Mouse (Mus musculus) hindbrain, embryonic 12.5 days (tissue): Measurements from ENCODE around the gene Fxr2. TPM values are rescaled to one million over a fixed set of nuclear protein-coding genes. Genes with fewer than 3 reads are reported as not detected.

ENCODE experiments used
- ATAC-seq: fragments of 200-750 bp; cut with Nextera tagmentation; 2 replicates; pipeline ENCODE4 v1.8.0; 2017; ENCODE audit warnings: moderate TSS enrichment; ENCODE audit not compliant: low FRiP score
- H3K27ac ChIP-seq: fragments of 300-500 bp; sonication (generic); 2 replicates; pipeline ENCODE4 v1.5.1; 2016; ENCODE audit warnings: mild to moderate bottlenecking
- H3K27me3 ChIP-seq: fragments of 300-500 bp; sonication (generic); 2 replicates; pipeline ENCODE4 v1.6.1; 2016; ENCODE audit warnings: mild to moderate bottlenecking
- H3K36me3 ChIP-seq: fragments of 300-500 bp; sonication (generic); 2 replicates; pipeline ENCODE4 v1.6.1; 2016; ENCODE audit warnings: mild to moderate bottlenecking
- H3K4me1 ChIP-seq: fragments of 300-500 bp; sonication (generic); 2 replicates; pipeline ENCODE4 v1.6.1; 2016
- H3K4me2 ChIP-seq: fragments of 300-500 bp; sonication (generic); replicated peaks from 2 replicates; pipeline ENCODE4 v1.6.1; 2016; ENCODE audit warnings: mild to moderate bottlenecking
- H3K4me3 ChIP-seq: fragments of 300-500 bp; sonication (generic); 2 replicates; pipeline ENCODE4 v1.5.1; 2016; ENCODE audit warnings: mild to moderate bottlenecking
- H3K9ac ChIP-seq: fragments of 300-500 bp; sonication (generic); 2 replicates; pipeline ENCODE4 v1.6.1; 2016; ENCODE audit warnings: mild to moderate bottlenecking, moderate library complexity
- H3K9me3 ChIP-seq: fragments of 300-500 bp; sonication (generic); replicated peaks from 2 replicates; pipeline ENCODE4 v1.6.1; 2016; ENCODE audit warnings: mild to moderate bottlenecking
- WGBS: fragments of 180-500 bp; shearing (Covaris S2); methylation state at CpG from one replicate; pipeline ENCODE4 v1.1.7; 2016; 5-methylcytosine and 5-hydroxymethylcytosine counted together
- polyA plus RNA-seq: library from polyadenylated mRNA; unstranded; fragments of >200 nt; fragmentation: Nextera tagmentation; extraction: Ambion mirVana; gene quantifications from 2 replicates; pipeline ENCODE4 v1.2.1, GENCODE M21; 2016

Gene Fxr2
- polyA plus RNA-seq, 1 experiment from 2014 or later: 62.8 TPM

DNA sequence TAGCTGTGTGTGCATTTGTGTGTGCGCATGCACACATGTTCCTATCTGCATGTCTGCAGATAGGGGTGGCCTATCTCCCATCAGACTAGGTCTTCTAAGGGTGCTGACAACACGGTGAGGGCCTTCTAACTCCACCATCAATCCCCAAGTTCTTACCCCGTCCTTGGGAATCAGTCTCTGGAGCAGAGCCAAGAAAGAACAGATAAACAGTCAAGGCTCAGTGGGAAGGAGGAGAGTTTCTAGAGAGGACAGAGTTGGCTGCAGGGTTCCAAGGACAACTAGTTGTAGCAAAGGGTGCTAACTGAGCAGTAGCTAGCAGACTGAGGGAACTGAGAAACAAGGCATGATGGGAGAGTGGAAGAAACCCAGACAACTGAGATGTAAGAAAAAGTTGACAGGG lies 31.0 kb upstream of the Fxr2 start:
- ATAC-seq: no peak
- no peak overlapping the region for H3K4me2 ChIP-seq
- no peak overlapping the region for H3K27ac ChIP-seq
- no peaks in the 10 kb centered on the region for H3K9me3 ChIP-seq
- peaks cover 5% of the 10 kb centered on the region; the same call in 1 of the 2 replicates for H3K27me3 ChIP-seq
- peaks cover 35% of the 10 kb centered on the region for H3K4me1 ChIP-seq
- 89% methylated on average over 3 of the region's 3 CpGs for WGBS
- H3K4me3 ChIP-seq: no peak overlapping the region
- no peaks in the 10 kb centered on the region for H3K36me3 ChIP-seq
- H3K9ac ChIP-seq: no peak overlapping the region

DNA sequence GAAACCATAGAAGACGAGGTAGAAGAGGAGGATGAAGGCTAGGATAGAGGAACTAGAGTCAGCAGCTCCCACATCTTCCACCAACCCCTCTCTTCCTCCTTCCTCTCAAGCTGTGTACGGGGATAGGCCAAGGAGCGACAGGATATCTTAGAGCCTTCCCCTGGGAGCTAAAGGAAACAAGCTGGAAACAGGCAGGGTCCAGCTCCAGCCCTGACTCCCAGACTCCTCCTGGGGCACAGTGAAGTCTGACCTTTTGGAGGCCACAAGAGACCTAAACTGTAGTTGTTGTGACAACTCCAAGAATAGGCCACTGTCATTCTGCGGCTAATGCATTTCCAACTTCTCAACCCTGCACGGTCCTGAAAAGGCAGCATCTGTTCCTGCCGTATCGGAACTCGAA lies 29.3 kb upstream of the Fxr2 start:
- Histone ChIP-seq H3K4me2 (peak overlapping the region; percentile 100; the same call in 1 of the 2 replicates), H3K9me3 (no peaks in the 10 kb centered on the region), H3K27me3 (peaks cover 5% of the 10 kb centered on the region; the same call in 1 of the 2 replicates), H3K4me3 (peak overlapping the region; percentile 63; the same call in 1 of the 2 replicates), H3K9ac (no peak overlapping the region), H3K27ac (no peak overlapping the region), H3K4me1 (peaks cover 35% of the 10 kb centered on the region), H3K36me3 (no peaks in the 10 kb centered on the region)
- 71% methylated on average over 8 of the region's 8 CpGs for WGBS
- no peak for ATAC-seq

DNA sequence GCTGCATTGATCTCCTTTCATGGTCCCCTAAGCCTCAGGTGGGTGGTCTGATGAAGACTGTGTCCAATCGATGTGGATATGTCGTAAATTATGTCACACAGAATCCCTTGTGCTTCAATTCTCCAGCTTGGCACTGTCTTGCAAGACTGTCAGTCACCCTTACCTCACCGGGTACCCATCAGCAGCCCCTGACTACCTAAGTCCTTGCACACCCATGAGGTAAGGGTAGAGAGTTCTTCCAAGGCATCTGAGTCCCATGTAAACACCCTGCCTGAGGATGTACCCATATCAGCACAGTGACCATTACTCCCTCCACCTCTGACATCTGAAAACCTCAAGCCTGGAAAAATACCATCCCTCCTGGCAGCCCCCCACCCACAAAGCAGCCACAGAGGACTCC lies 28.4 kb upstream of the Fxr2 start:
- ATAC-seq: 0 out of 2 replicates have a peak, but pooled peaks have one; percentile 18

DNA sequence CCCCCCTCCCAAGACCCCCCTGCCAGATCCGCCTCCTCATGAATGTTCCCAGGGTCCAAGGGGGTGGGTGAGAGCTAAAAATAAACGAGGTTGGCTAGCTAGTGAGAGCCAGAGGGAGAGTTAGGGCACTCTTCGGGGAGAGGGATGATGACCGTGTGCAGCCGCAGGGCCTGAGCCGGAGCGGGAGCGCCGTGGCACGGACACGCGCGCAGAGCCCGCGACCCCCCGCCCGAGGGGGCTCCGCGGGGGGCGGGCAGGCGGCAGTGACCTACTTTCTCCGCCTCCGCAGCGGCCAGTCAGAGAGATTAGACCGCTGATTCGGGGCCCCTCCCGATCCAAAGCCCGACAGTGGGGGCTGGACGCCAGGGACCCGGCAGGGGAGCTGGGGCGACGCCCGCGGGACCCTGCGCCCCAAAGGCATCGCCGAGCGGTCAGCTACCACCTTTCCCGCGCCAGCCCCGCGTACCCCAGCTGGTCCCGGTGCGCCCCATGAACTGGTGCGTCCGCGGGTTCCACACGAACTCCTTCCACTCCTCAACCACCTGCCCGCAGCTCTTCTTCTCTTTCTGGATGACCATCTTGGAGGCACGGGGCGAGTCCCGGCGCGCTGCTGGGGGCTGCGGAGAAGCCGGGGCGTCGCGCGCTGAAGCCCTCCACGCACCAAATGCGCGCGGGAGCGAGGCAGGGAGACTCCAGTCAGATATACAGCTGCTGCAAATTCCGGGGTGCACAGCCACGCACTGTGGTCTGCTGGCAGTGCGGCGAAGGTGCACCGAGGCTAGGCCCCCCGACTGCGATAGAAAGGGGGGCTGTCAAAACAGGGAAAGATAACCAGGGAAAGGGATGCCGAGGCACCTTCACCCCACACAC lies 27.8 kb upstream of the Fxr2 start:
- Histone ChIP-seq H3K4me3 (peak overlapping the region; percentile 63), H3K27me3 (peaks cover 5% of the 10 kb centered on the region; the same call in 1 of the 2 replicates), H3K4me1 (peaks cover 28% of the 10 kb centered on the region), H3K9ac (peak overlapping the region; percentile 81), H3K9me3 (no peaks in the 10 kb centered on the region), H3K36me3 (no peaks in the 10 kb centered on the region), H3K4me2 (peak overlapping the region; percentile 100), H3K27ac (peak overlapping the region; percentile 9; the same call in 1 of the 2 replicates)
- peak; percentile 63 for ATAC-seq
- WGBS: under 1% methylated on average over 70 of the region's 73 CpGs

More for the DNA sequence above, 28.4 kb upstream of the Fxr2 start:
- H3K27me3 ChIP-seq: peaks cover 5% of the 10 kb centered on the region; the same call in 1 of the 2 replicates
- peak overlapping the region; percentile 100 for H3K4me2 ChIP-seq
- no peak overlapping the region for H3K27ac ChIP-seq
- H3K9ac ChIP-seq: peak overlapping the region; percentile 81; the same call in 1 of the 2 replicates
- peaks cover 35% of the 10 kb centered on the region for H3K4me1 ChIP-seq
- no peaks in the 10 kb centered on the region for H3K9me3 ChIP-seq
- WGBS: 61% methylated on average over 3 of the region's 3 CpGs
- peak overlapping the region; percentile 63 for H3K4me3 ChIP-seq
- no peaks in the 10 kb centered on the region for H3K36me3 ChIP-seq

- Histone ChIP-seq H3K4me1 (peaks cover 19% of the 10 kb centered on the region), H3K36me3 (no peaks in the 10 kb centered on the region), H3K27ac (peak within 1 kb of the TSS; percentile 23; the same call in 1 of the 2 replicates), H3K4me2 (peak within 1 kb of the TSS; percentile 100), H3K9me3 (no peaks in the 10 kb centered on the region), H3K9ac (peak within 1 kb of the TSS; percentile 81), H3K4me3 (peak within 1 kb of the TSS; percentile 63), H3K27me3 (peaks cover 5% of the 10 kb centered on the region; the same call in 1 of the 2 replicates)
- WGBS: 3% methylated on average over 32 of the region's 32 CpGs
- peak; percentile 81 for ATAC-seq
These were observed 26.9 kb upstream of the Fxr2 start, which contains the start of gene Atp1b2 for GRCm38 (mm10) chr11:69605726-69606490. Gene Atp1b2, minus strand, starts transcription at chr11:69605942.

- 61% methylated on average over 2 of the region's 2 CpGs for WGBS
- no peak for ATAC-seq
- Histone ChIP-seq H3K27ac (0 out of 2 replicates have a peak overlapping the region, but pooled peaks have one; percentile 23), H3K4me3 (peak overlapping the region; percentile 63), H3K4me1 (peaks cover 17% of the 10 kb centered on the region; the same call in 1 of the 2 replicates), H3K9ac (peak overlapping the region; percentile 15), H3K27me3 (peaks cover 5% of the 10 kb centered on the region; the same call in 1 of the 2 replicates), H3K9me3 (no peaks in the 10 kb centered on the region), H3K4me2 (peak overlapping the region; percentile 100), H3K36me3 (no peaks in the 10 kb centered on the region)
These were observed 26.3 kb upstream of the Fxr2 start for GRCm38 (mm10) chr11:69606491-69606795.

GRCm38 (mm10) chr11:69606832-69607231 lies 26.0 kb upstream of the Fxr2 start:
- H3K4me1 ChIP-seq: peaks cover 17% of the 10 kb centered on the region; the same call in 1 of the 2 replicates
- no peaks in the 10 kb centered on the region for H3K36me3 ChIP-seq
- no peak overlapping the region for H3K27ac ChIP-seq
- H3K4me2 ChIP-seq: no peak overlapping the region
- H3K27me3 ChIP-seq: peaks cover 5% of the 10 kb centered on the region; the same call in 1 of the 2 replicates
- ATAC-seq: no peak
- no peaks in the 10 kb centered on the region for H3K9me3 ChIP-seq
- WGBS: 93% methylated on average over 2 of the region's 2 CpGs
- H3K4me3 ChIP-seq: no peak overlapping the region
- H3K9ac ChIP-seq: no peak overlapping the region

DNA sequence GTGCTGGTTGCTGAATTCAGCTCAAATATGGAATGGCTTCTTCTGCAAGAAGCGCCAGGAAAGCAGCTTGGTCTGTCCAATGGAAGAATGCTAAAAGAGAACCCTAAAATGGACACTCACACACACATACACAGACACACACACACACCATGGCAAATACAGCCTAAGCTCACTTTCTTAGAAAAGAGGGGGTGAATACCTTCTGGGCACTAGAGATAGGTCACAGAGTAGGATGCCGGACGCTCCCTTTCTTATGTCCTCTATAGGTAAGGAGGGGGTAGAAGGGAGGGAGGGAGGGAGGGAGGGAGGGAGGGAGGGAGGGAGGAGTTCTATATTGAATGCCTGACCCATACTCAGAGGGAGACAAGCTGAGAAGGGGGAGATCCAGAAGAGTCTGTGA lies 24.3 kb upstream of the Fxr2 start:
- H3K9ac ChIP-seq: no peak overlapping the region
- no peak overlapping the region for H3K4me2 ChIP-seq
- H3K4me3 ChIP-seq: no peak overlapping the region
- H3K36me3 ChIP-seq: no peaks in the 10 kb centered on the region
- 78% methylated on average over 3 of the region's 3 CpGs for WGBS
- H3K27ac ChIP-seq: no peak overlapping the region
- ATAC-seq: no peak
- H3K27me3 ChIP-seq: peaks cover 2% of the 10 kb centered on the region; the same call in 1 of the 2 replicates
- peaks cover 17% of the 10 kb centered on the region for H3K4me1 ChIP-seq
- H3K9me3 ChIP-seq: no peaks in the 10 kb centered on the region

DNA sequence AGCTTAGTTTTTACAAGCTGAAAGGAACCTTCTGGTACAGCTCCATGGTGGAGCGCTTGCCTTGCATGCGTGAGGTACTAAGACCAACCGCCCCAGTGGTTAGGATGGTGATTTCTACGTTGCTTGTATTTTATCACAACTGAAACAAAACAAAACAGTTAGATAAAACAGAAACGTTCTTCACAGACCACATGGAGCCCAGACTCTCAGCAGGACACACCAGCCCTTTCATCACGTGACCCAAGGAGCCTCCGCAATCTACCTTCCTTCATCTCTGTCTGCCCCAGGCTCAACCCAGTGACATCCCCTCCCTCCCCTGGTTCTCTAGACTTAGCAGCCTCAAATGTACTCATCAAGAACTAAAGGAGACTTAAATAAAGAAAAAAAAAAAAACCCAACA lies 23.4 kb upstream of the Fxr2 start:
- 55% methylated on average over 7 of the region's 7 CpGs for WGBS

GRCm38 (mm10) chr11:69610899-69611298 lies 21.9 kb upstream of the Fxr2 start:
- Histone ChIP-seq H3K36me3 (no peaks in the 10 kb centered on the region), H3K27ac (no peak overlapping the region), H3K4me1 (peaks cover 8% of the 10 kb centered on the region), H3K4me3 (no peak overlapping the region), H3K9me3 (no peaks in the 10 kb centered on the region), H3K9ac (no peak overlapping the region), H3K27me3 (peaks cover 2% of the 10 kb centered on the region; the same call in 1 of the 2 replicates), H3K4me2 (no peak overlapping the region)
- 63% methylated on average over 4 of the region's 4 CpGs for WGBS
- ATAC-seq: no peak

More for the DNA sequence above, 23.4 kb upstream of the Fxr2 start:
- H3K27me3 ChIP-seq: peaks cover 2% of the 10 kb centered on the region; the same call in 1 of the 2 replicates
- H3K9me3 ChIP-seq: no peaks in the 10 kb centered on the region
- no peak overlapping the region for H3K27ac ChIP-seq
- no peaks in the 10 kb centered on the region for H3K36me3 ChIP-seq
- no peak overlapping the region for H3K4me2 ChIP-seq
- H3K4me3 ChIP-seq: no peak overlapping the region
- no peak for ATAC-seq
- H3K9ac ChIP-seq: no peak overlapping the region
- peaks cover 14% of the 10 kb centered on the region for H3K4me1 ChIP-seq

DNA sequence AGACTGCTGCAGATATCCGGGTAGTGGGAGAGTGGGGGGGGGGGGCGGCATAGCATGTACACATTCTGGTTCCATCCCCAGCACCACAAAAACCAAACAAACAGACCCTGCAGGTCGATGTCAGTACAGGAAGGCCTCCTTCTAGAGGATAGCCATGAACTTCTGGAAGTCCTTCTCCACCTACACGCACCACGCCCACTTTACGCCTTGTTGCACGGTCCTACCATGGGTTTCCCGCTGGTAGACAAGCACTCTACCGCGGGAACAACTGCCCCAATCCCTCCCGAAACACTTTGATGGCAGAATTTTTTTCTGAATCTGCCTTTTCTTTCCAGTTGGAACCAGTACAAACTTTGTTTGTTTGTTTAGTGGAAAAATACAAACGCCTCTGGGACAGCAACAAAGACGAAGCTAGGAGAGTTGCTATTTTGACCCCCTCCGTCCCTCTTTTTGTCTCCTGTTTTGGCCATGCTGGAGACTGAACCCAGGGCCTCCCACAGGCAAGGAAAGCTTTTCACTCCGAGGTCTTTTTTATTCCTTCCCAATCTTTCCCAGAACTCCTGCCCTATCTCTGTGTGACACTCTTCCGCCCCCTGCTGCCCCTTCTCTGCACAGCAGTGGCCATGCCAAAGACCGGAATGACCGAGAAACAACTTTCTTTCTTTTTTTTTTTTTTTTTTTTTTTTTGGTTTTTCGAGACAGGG lies 19.1 kb upstream of the Fxr2 start:
- ATAC-seq: no peak
- H3K9ac ChIP-seq: peak overlapping the region; percentile 18; the same call in 1 of the 2 replicates
- H3K4me2 ChIP-seq: 0 out of 2 replicates have a peak overlapping the region, but pooled peaks have one; percentile 16
- H3K36me3 ChIP-seq: no peaks in the 10 kb centered on the region
- H3K9me3 ChIP-seq: no peaks in the 10 kb centered on the region
- no peak overlapping the region for H3K27ac ChIP-seq
- peaks cover 6% of the 10 kb centered on the region; the same call in 1 of the 2 replicates for H3K27me3 ChIP-seq
- WGBS: 9% methylated on average over 19 of the region's 19 CpGs
- H3K4me1 ChIP-seq: peaks cover 4% of the 10 kb centered on the region
- H3K4me3 ChIP-seq: no peak overlapping the region
